ENCODE assay signal across 10 mouse cellular contexts in the genomic region with DNA sequence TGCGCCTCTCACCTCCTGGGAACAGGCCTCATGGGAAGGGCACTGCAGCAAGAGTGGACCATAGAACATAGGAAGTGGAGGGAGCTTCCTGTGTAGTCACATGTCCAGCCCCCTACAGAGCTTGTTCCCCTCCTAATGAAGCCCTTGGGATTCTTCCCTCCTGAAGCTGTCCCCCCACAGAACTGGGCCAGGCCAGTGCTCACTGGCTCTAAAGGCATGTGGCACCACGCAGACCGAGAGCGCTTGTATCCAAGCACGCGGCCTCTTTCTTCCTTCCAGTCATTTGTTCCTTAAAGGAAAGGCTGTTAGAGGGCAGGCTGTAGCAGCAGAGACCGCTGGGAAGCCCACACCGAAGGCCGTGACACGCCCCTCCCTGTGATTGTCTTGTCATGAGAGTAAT. TPM values are rescaled to one million over a fixed set of nuclear protein-coding genes. Genes with fewer than 3 reads are reported as not detected.
A peak's percentile ranks its signal among the peaks of the same experiment; 100 is the strongest.
DNase-seq lines count a peak whose midpoint lies in the region; ATAC-seq lines count a peak whose summit lies in the region.
"Had no signal": no experiment of that assay in that cellular context is flagged by ENCODE, and none has a peak within 500 bp of the region (broad histone marks: within the 10 kb centered on the region; RNA-seq: fewer than 3 reads in every experiment).

No protein-coding gene starts in this region.

- no peak for DNase-seq in heart, embryonic 10.5 days (ENCODE audit: low spot score)
- no peak for DNase-seq in heart, postnatal 14 days
- no peak for DNase-seq in liver, embryonic 13.5 days
- peak; percentile 58 for DNase-seq in adipocyte (ENCODE audit: low spot score)
- no peak for DNase-seq in ovary, postnatal 14 days (ENCODE audit: low spot score)
- DNase-seq: thymus, adult 18-20 months had no signal

- no peak overlapping the region for H3K4me2 ChIP-seq in liver, embryonic 13.5 days
- no peak overlapping the region for H3K4me2 ChIP-seq in liver, embryonic 12.5 days
- H3K4me2 ChIP-seq in limb, embryonic 12.5 days, result no peak overlapping the region
- no peak overlapping the region for H3K4me2 ChIP-seq in midbrain, embryonic 16.5 days (ENCODE audit: low read length)
- H3K4me2 ChIP-seq: midbrain, embryonic 12.5 days had no signal

- H3K9me3 ChIP-seq in heart, embryonic 10.5 days, result no peaks in the 10 kb centered on the region
- H3K9me3 ChIP-seq in liver, embryonic 13.5 days (replicated peaks), result no peaks in the 10 kb centered on the region
- H3K9me3 ChIP-seq in liver, embryonic 12.5 days (replicated peaks), result no peaks in the 10 kb centered on the region
- H3K9me3 ChIP-seq in limb, embryonic 12.5 days, result no peaks in the 10 kb centered on the region
- no peaks in the 10 kb centered on the region for H3K9me3 ChIP-seq in midbrain, embryonic 16.5 days (replicated peaks; ENCODE audit: control insufficient read depth, low read length, poor library complexity, severe bottlenecking)
- H3K9me3 ChIP-seq: midbrain, embryonic 12.5 days had no signal

- intact Hi-C loops in heart, postnatal 14 days (cut with DNase I), result no loop called here

- H3K36me3 ChIP-seq in heart, embryonic 10.5 days, result 0 out of 2 replicates have a peak, but pooled peaks cover 3% of the 10 kb centered on the region
- peaks cover 4% of the 10 kb centered on the region; the same call in 1 of the 2 replicates for H3K36me3 ChIP-seq in liver, embryonic 13.5 days
- no peaks in the 10 kb centered on the region for H3K36me3 ChIP-seq in liver, embryonic 12.5 days
- H3K36me3 ChIP-seq in limb, embryonic 12.5 days, result peaks cover 3% of the 10 kb centered on the region; the same call in 1 of the 2 replicates
- no peaks in the 10 kb centered on the region for H3K36me3 ChIP-seq in midbrain, embryonic 16.5 days (ENCODE audit: control insufficient read depth, insufficient read depth, low read length)
- H3K36me3 ChIP-seq: midbrain, embryonic 12.5 days had no signal

- no peak overlapping the region for H3K4me3 ChIP-seq in heart, embryonic 10.5 days
- H3K4me3 ChIP-seq in liver, embryonic 13.5 days (replicated peaks), result no peak overlapping the region
- no peak overlapping the region for H3K4me3 ChIP-seq in liver, embryonic 12.5 days
- H3K4me3 ChIP-seq in limb, embryonic 12.5 days (replicated peaks), result no peak overlapping the region
- H3K4me3 ChIP-seq in midbrain, embryonic 16.5 days (ENCODE audit: low read depth, low read length), result no peak overlapping the region
- H3K4me3 ChIP-seq: midbrain, embryonic 12.5 days had no signal

- WGBS in heart, embryonic 10.5 days, result 79% methylated on average over 10 of the region's 10 CpGs
- WGBS in liver, embryonic 13.5 days (ENCODE audit: insufficient replicate concordance), result 78% methylated on average over 10 of the region's 10 CpGs
- 71% methylated on average over 10 of the region's 10 CpGs for WGBS in liver, embryonic 12.5 days (ENCODE audit: insufficient replicate concordance)
- 80% methylated on average over 10 of the region's 10 CpGs for WGBS in limb, embryonic 12.5 days
- WGBS in midbrain, embryonic 16.5 days, result 49% methylated on average over 10 of the region's 10 CpGs

- no peaks in the 10 kb centered on the region for H3K27me3 ChIP-seq in heart, embryonic 10.5 days (ENCODE audit: insufficient read depth, poor library complexity, severe bottlenecking)
- H3K27me3 ChIP-seq in liver, embryonic 13.5 days, result no peaks in the 10 kb centered on the region
- no peaks in the 10 kb centered on the region for H3K27me3 ChIP-seq in liver, embryonic 12.5 days (replicated peaks)
- H3K27me3 ChIP-seq in limb, embryonic 12.5 days, result no peaks in the 10 kb centered on the region
- no peaks in the 10 kb centered on the region for H3K27me3 ChIP-seq in midbrain, embryonic 16.5 days (ENCODE audit: control insufficient read depth, insufficient read depth, low read depth, low read length)
- H3K27me3 ChIP-seq: midbrain, embryonic 12.5 days had no signal

- no peak for ATAC-seq in liver, embryonic 13.5 days (ENCODE audit: low read depth)
- no peak for ATAC-seq in liver, embryonic 12.5 days
- ATAC-seq in limb, embryonic 12.5 days (ENCODE audit: insufficient number of reproducible peaks, insufficient read depth, low FRiP score, low TSS enrichment, low read depth), result no peak
- no peak for ATAC-seq in midbrain, embryonic 16.5 days

- H3K4me1 ChIP-seq in heart, embryonic 10.5 days, result peaks cover 84% of the 10 kb centered on the region
- peaks cover 62% of the 10 kb centered on the region for H3K4me1 ChIP-seq in liver, embryonic 13.5 days (replicated peaks)
- H3K4me1 ChIP-seq in liver, embryonic 12.5 days, result peaks cover 68% of the 10 kb centered on the region
- H3K4me1 ChIP-seq in limb, embryonic 12.5 days (replicated peaks), result peaks cover 36% of the 10 kb centered on the region
- peaks cover 20% of the 10 kb centered on the region for H3K4me1 ChIP-seq in midbrain, embryonic 16.5 days (ENCODE audit: control insufficient read depth, insufficient read depth, low read length)

- 0 out of 2 replicates have a peak overlapping the region, but pooled peaks have one; percentile 9 for H3K9ac ChIP-seq in liver, embryonic 13.5 days
- H3K9ac ChIP-seq in liver, embryonic 12.5 days, result no peak overlapping the region
- H3K9ac ChIP-seq in limb, embryonic 12.5 days (replicated peaks), result no peak overlapping the region
- no peak overlapping the region for H3K9ac ChIP-seq in midbrain, embryonic 16.5 days (ENCODE audit: low read depth, low read length)
- H3K9ac ChIP-seq: midbrain, embryonic 12.5 days had no signal

- H3K27ac ChIP-seq in heart, embryonic 10.5 days, result peak overlapping the region; percentile 59
- H3K27ac ChIP-seq in liver, embryonic 13.5 days, result no peak overlapping the region
- H3K27ac ChIP-seq in liver, embryonic 12.5 days, result no peak overlapping the region
- H3K27ac ChIP-seq in limb, embryonic 12.5 days, result 0 out of 2 replicates have a peak overlapping the region, but pooled peaks have one; percentile 5
- no peak overlapping the region for H3K27ac ChIP-seq in midbrain, embryonic 16.5 days (ENCODE audit: low read length)
- H3K27ac ChIP-seq: midbrain, embryonic 12.5 days had no signal

RNA-seq across cellular contexts. Expression of a gene that starts 26.6 kb away (rescaled TPM):
- polyA plus RNA-seq in heart, embryonic 10.5 days (2016; fragmentation: Nextera tagmentation; extraction: Ambion mirVana), result 3.3 and 4.5 TPM in 2 replicates
- 10 to 100 TPM; 16.7 to 17.5 TPM for total RNA-seq in heart, postnatal 14 days (2021)
- 1.7 and 1.8 TPM in 2 replicates for polyA plus RNA-seq in liver, embryonic 13.5 days (2015; fragmentation: Nextera tagmentation; extraction: Ambion mirVana)
- 3.1 and 4.1 TPM in 2 replicates for polyA plus RNA-seq in liver, embryonic 12.5 days (2016; fragmentation: Nextera tagmentation; extraction: Ambion mirVana)
- 6.4 and 7.0 TPM in 2 replicates for polyA plus RNA-seq in limb, embryonic 12.5 days (2016; fragmentation: Nextera tagmentation; extraction: Ambion mirVana)
- polyA plus RNA-seq in midbrain, embryonic 16.5 days (2015; fragmentation: Nextera tagmentation; extraction: Ambion mirVana), result 6.0 and 6.7 TPM in 2 replicates

RNA-seq across cellular contexts. Expression of a gene that starts 35.9 kb away (rescaled TPM):
- 8.7 and 11.1 TPM in 2 replicates for polyA plus RNA-seq in heart, embryonic 10.5 days (2016; fragmentation: Nextera tagmentation; extraction: Ambion mirVana)
- total RNA-seq in heart, postnatal 14 days (2021), result 1 to 10 TPM; 5.9 to 8.7 TPM
- polyA plus RNA-seq in liver, embryonic 13.5 days (2015; fragmentation: Nextera tagmentation; extraction: Ambion mirVana), result 4.5 and 5.0 TPM in 2 replicates
- polyA plus RNA-seq in liver, embryonic 12.5 days (2016; fragmentation: Nextera tagmentation; extraction: Ambion mirVana), result 6.8 and 7.4 TPM in 2 replicates
- 8.8 and 9.2 TPM in 2 replicates for polyA plus RNA-seq in limb, embryonic 12.5 days (2016; fragmentation: Nextera tagmentation; extraction: Ambion mirVana)
- 12.2 and 14.1 TPM in 2 replicates for polyA plus RNA-seq in midbrain, embryonic 16.5 days (2015; fragmentation: Nextera tagmentation; extraction: Ambion mirVana)

Comparison
In these comparisons a context has a peak if more than half of its experiments do, and no peak if none do; other contexts are left out.
1. H3K27ac ChIP-seq: peak in heart, embryonic 10.5 days (single experiment) and limb, embryonic 12.5 days (single experiment); none in liver, embryonic 13.5 days (single experiment), liver, embryonic 12.5 days (single experiment) and midbrain, embryonic 16.5 days (single experiment).